Mouse (Mus musculus) heart, embryonic 15.5 days (tissue): ENCODE measurements around the gene Dip2c. TPM values are rescaled to one million over a fixed set of nuclear protein-coding genes. Genes with fewer than 3 reads are reported as not detected.

ENCODE experiments used
- ATAC-seq: fragments of 200-750 bp; cut with Nextera tagmentation; replicated peaks from 2 replicates; pipeline ENCODE4 v1.8.0; 2017; ENCODE audit warnings: low read depth, moderate TSS enrichment; ENCODE audit not compliant: insufficient number of reproducible peaks, insufficient read depth, low FRiP score
- H3K27ac ChIP-seq: fragments of 300-500 bp; sonication (generic); 2 replicates; pipeline ENCODE4 v1.5.1; 2015; ENCODE audit warnings: mild to moderate bottlenecking, inconsistent platforms
- H3K27me3 ChIP-seq: fragments of 300-500 bp; sonication (generic); 2 replicates; pipeline ENCODE4 v1.6.1; 2015; ENCODE audit warnings: inconsistent platforms
- H3K36me3 ChIP-seq: fragments of 300-500 bp; sonication (generic); 2 replicates; pipeline ENCODE4 v1.6.1; 2015; ENCODE audit warnings: mild to moderate bottlenecking, inconsistent platforms
- H3K4me1 ChIP-seq: fragments of 300-500 bp; sonication (generic); replicated peaks from 2 replicates; pipeline ENCODE4 v1.6.1; 2015; ENCODE audit warnings: inconsistent platforms
- H3K4me2 ChIP-seq: fragments of 300-500 bp; sonication (generic); 2 replicates; pipeline ENCODE4 v1.6.1; 2015; ENCODE audit warnings: inconsistent platforms, mild to moderate bottlenecking, moderate library complexity
- H3K4me3 ChIP-seq: fragments of 300-500 bp; sonication (generic); 2 replicates; pipeline ENCODE4 v1.5.1; 2015; ENCODE audit warnings: mild to moderate bottlenecking, inconsistent platforms
- H3K9ac ChIP-seq: fragments of 300-500 bp; sonication (generic); 2 replicates; pipeline ENCODE4 v1.6.1; 2015; ENCODE audit warnings: mild to moderate bottlenecking, inconsistent platforms
- H3K9me3 ChIP-seq: fragments of 300-500 bp; sonication (generic); replicated peaks from 2 replicates; pipeline ENCODE4 v1.6.1; 2016; ENCODE audit warnings: inconsistent platforms
- WGBS: fragments of 180-500 bp; shearing (Covaris S2); methylation state at CpG from one replicate; pipeline ENCODE4 v1.1.7; 2015; ENCODE audit warnings: mixed read lengths; 5-methylcytosine and 5-hydroxymethylcytosine counted together
- polyA plus RNA-seq: library from polyadenylated mRNA; unstranded; fragments of >200 nt; fragmentation: Nextera tagmentation; extraction: Ambion mirVana; gene quantifications from 2 replicates; pipeline ENCODE4 v1.2.1, GENCODE M21; 2015

Gene Dip2c
- polyA plus RNA-seq, 1 experiment from 2014 or later, result 6.3 TPM

DNA sequence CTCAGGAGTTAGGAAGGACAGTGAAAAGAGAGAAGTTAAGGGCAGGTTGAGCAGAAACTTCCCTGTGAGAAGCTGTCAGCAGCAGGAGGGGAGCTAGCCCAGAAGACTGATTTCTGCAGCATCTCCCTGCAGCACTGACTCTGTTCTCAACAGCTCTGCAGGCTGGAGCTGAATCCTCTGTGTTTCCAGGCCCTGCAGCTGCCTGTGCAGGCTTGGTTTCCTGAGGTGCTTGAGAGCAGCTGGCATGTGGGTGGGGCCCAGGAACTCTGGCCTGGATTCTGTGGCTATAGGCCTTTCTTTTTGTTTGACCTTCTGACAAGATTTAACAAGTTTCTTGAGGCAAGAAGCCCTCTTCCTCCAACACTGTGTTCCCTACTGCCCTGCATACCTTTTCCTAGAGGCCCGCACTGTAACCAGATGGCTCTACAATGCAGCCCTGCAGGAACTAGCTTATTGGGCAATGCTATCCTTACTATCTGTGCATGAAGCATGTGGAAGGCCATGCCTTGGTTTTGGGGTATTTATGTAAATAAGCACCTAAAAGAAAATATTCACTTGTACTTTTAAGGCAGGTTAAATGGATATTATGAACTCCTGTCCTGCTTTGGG, 53.1 kb downstream of the Dip2c start:
- Histone ChIP-seq H3K9ac (no peak overlapping the region), H3K36me3 (no peaks in the 10 kb centered on the region), H3K27me3 (no peaks in the 10 kb centered on the region), H3K4me3 (no peak overlapping the region), H3K9me3 (no peaks in the 10 kb centered on the region), H3K27ac (peak overlapping the region; percentile 71), H3K4me1 (peaks cover 21% of the 10 kb centered on the region), H3K4me2 (no peak overlapping the region)
- ATAC-seq, result no peak; the same call in 1 of the 2 replicates
- 46% methylated on average over 1 of the region's 1 CpGs for WGBS

DNA sequence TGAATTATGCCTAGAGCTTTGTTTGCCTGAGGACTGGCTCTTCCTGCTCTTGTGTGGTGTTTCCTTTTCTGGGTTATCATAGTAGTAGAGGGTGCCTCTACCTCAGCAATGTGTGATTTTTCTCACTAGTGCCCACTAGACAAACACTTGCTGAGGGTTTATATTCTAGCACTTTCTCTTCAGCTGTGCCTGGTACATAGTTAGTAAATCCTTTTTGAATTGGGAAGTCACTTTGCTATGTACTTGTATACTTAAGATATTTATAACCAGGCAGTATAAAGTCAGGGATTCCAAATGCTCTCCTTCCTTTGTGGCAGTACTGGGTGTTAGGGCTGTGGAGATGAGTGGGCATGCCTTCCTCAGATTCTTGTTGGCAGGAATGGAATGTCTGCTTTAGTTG, 56.9 kb downstream of the Dip2c start:
- Histone ChIP-seq H3K4me2 (no peak overlapping the region), H3K27ac (0 out of 2 replicates have a peak overlapping the region, but pooled peaks have one; percentile 8), H3K9me3 (no peaks in the 10 kb centered on the region), H3K36me3 (no peaks in the 10 kb centered on the region), H3K4me3 (no peak overlapping the region), H3K9ac (no peak overlapping the region), H3K27me3 (no peaks in the 10 kb centered on the region), H3K4me1 (peaks cover 16% of the 10 kb centered on the region)
- ATAC-seq, result no peak

DNA sequence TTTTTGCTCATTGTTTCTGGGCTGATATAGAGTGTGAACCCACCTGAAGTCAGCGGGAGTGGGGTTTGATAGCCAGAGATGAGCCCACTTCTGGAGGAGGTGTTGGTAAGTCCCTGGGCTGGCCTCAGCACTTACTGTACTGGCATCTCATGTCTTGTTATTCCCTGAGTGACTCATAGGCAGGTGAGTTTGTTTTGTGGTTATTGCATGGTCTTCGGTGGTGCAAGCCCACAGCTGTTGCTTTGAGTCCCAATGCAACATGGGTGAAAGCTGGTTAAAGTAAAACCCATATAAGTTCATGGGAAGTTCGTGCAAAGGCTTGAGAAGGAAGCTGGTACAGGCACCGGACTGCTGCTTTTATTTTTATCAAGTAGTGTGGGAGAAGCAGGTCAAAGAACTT, 64.0 kb downstream of the Dip2c start:
- Histone ChIP-seq H3K27me3 (no peaks in the 10 kb centered on the region), H3K27ac (no peak overlapping the region), H3K9me3 (no peaks in the 10 kb centered on the region), H3K4me1 (no peaks in the 10 kb centered on the region), H3K9ac (no peak overlapping the region), H3K36me3 (no peaks in the 10 kb centered on the region), H3K4me2 (no peak overlapping the region), H3K4me3 (no peak overlapping the region)
- ATAC-seq, result no peak
- 77% methylated on average over 4 of the region's 4 CpGs for WGBS

DNA sequence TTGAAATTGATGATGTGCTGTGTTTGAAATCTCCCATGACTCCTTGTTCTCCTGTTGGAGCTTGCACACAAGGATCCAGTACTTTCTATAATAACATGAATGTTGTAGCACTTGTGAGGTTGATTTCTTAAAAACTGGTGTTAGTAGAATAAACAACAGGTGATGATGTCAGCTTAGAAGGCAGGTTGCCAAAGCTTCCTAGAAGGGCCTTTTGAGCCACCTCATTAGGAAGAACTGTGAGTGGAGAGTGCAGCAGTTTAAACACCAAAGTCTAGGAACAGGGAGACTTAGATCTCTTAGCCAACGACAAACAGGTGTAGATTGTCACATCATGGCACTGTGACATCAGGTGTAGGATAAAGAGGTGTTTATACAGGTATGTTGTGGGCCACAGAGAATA, 66.4 kb downstream of the Dip2c start:
- H3K4me1 ChIP-seq, result no peaks in the 10 kb centered on the region
- H3K27ac ChIP-seq, result no peak overlapping the region
- no peaks in the 10 kb centered on the region for H3K36me3 ChIP-seq
- no peak overlapping the region for H3K4me3 ChIP-seq
- H3K9ac ChIP-seq, result no peak overlapping the region
- H3K4me2 ChIP-seq, result no peak overlapping the region
- 79% methylated on average over 1 of the region's 1 CpGs for WGBS
- no peaks in the 10 kb centered on the region for H3K27me3 ChIP-seq
- no peak for ATAC-seq
- H3K9me3 ChIP-seq, result no peaks in the 10 kb centered on the region

DNA sequence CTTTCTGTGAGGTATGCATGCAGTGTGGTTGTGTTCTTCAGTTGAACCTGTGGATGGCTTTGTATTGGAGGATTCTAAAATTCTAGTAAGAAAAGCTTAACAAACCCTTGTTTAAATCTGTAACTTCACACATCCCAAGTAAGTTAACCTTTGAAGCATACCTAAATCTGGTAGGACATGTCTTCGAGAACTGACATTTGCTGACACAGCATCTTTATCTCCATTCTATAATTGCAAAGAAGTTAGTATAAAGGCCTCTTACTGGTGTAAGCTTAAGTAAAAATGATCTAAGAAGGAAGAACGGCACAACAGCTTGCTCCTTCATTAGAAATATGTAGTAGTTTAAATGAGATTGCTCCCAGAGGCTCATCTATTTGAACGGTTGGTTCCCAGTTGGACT, 71.1 kb downstream of the Dip2c start:
- no peak overlapping the region for H3K27ac ChIP-seq
- H3K27me3 ChIP-seq, result no peaks in the 10 kb centered on the region
- H3K9ac ChIP-seq, result no peak overlapping the region
- 87% methylated on average over 3 of the region's 3 CpGs for WGBS
- H3K4me2 ChIP-seq, result no peak overlapping the region
- H3K9me3 ChIP-seq, result no peaks in the 10 kb centered on the region
- H3K36me3 ChIP-seq, result no peaks in the 10 kb centered on the region
- H3K4me3 ChIP-seq, result no peak overlapping the region
- no peak for ATAC-seq
- peaks cover 27% of the 10 kb centered on the region for H3K4me1 ChIP-seq

DNA sequence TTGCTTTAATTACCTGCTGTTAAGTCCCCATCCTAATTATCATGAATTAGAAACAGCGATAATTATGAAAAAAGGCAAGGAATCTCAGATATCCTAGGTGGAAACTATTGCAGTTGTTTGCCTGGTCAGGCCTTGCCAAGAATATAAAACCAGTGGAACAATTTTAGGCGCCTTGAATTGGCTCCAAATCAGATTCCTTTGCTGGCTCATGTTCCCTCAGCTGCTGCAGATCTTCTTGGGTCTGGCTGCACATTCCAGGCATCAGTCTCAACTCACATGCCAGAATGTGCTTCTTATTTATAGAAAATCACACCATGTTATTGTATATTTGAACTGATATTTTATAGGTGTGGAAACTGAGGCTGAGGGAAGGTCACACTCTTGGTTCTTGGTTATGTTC, 74.3 kb downstream of the Dip2c start:
- no peak overlapping the region for H3K4me2 ChIP-seq
- 31% methylated on average over 2 of the region's 2 CpGs for WGBS
- no peaks in the 10 kb centered on the region for H3K36me3 ChIP-seq
- no peaks in the 10 kb centered on the region for H3K9me3 ChIP-seq
- H3K9ac ChIP-seq, result no peak overlapping the region
- no peak; the same call in 1 of the 2 replicates for ATAC-seq
- peaks cover 33% of the 10 kb centered on the region for H3K4me1 ChIP-seq
- no peak overlapping the region for H3K4me3 ChIP-seq
- H3K27ac ChIP-seq, result peak overlapping the region; percentile 76
- no peaks in the 10 kb centered on the region for H3K27me3 ChIP-seq

DNA sequence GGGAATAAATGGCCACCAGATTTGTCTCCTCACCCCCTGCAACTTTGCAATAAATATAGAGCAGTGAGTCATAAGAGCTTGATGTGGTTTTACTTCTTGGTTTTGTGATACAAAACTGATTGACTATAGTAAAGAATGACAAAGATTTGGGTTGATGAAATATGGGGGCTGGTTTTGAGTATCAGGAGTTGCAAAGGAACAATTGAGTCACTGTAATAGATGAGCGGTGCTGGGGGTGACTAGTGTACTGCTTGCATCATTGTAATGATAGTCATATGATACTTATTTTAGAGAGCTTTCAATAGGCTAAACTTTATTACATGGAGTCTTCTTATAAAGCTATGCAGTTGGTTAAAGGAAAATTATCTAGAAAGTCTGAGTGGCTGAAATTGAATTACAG, 77.6 kb downstream of the Dip2c start:
- H3K9me3 ChIP-seq, result no peaks in the 10 kb centered on the region
- no peak overlapping the region for H3K4me2 ChIP-seq
- H3K4me3 ChIP-seq, result no peak overlapping the region
- H3K27me3 ChIP-seq, result no peaks in the 10 kb centered on the region
- no peak for ATAC-seq
- H3K9ac ChIP-seq, result no peak overlapping the region
- no peak overlapping the region for H3K27ac ChIP-seq
- H3K36me3 ChIP-seq, result no peaks in the 10 kb centered on the region
- 83% methylated on average over 1 of the region's 1 CpGs for WGBS
- H3K4me1 ChIP-seq, result peaks cover 31% of the 10 kb centered on the region

DNA sequence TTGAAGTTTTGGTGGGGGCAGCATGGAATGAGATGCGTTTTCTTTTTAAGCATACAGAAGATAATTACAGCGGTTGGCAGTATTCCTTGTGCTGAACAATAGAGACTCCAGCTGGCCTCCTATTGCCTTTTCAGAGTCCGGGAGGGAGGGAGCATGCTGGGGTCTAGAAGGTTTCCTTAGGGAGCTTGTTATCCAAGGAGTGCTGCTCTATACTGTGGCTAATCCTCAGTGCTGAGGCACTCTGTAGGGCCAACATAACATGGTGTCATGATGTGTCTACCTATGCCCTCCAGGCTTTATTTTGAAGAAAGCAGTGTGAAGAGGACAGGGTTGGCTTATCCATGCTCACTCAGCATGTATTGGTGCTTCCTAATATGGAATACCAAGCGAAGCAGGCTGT, 79.0 kb downstream of the Dip2c start:
- Histone ChIP-seq H3K4me1 (peaks cover 19% of the 10 kb centered on the region), H3K4me3 (no peak overlapping the region), H3K27me3 (no peaks in the 10 kb centered on the region), H3K36me3 (no peaks in the 10 kb centered on the region), H3K27ac (no peak overlapping the region), H3K9ac (no peak overlapping the region), H3K9me3 (no peaks in the 10 kb centered on the region), H3K4me2 (no peak overlapping the region)
- WGBS, result 72% methylated on average over 4 of the region's 4 CpGs
- ATAC-seq, result no peak

DNA sequence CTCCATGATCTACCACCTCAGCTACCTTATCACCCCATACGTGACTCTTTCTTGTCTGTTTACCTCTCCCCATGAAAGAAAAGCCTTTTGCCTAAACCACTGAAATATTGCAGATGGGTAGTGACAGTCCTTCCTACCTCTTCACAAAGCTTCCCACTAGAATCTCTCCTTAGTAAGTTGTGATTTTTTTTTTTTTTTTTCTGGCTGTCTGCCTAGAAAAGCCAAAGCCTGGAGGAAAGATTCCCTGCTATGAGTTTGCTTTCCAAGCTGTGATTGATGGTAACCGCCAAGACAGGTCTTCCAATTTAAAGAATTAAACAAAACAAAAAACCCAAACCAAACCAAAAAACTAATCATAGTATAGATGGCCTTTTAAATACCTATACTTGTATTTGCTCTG, 85.1 kb downstream of the Dip2c start:
- no peaks in the 10 kb centered on the region for H3K9me3 ChIP-seq
- H3K9ac ChIP-seq, result no peak overlapping the region
- H3K4me2 ChIP-seq, result no peak overlapping the region
- peaks cover 10% of the 10 kb centered on the region for H3K4me1 ChIP-seq
- H3K27ac ChIP-seq, result no peak overlapping the region
- H3K27me3 ChIP-seq, result no peaks in the 10 kb centered on the region
- H3K4me3 ChIP-seq, result no peak overlapping the region
- no peak for ATAC-seq
- H3K36me3 ChIP-seq, result no peaks in the 10 kb centered on the region
- 54% methylated on average over 2 of the region's 2 CpGs for WGBS

DNA sequence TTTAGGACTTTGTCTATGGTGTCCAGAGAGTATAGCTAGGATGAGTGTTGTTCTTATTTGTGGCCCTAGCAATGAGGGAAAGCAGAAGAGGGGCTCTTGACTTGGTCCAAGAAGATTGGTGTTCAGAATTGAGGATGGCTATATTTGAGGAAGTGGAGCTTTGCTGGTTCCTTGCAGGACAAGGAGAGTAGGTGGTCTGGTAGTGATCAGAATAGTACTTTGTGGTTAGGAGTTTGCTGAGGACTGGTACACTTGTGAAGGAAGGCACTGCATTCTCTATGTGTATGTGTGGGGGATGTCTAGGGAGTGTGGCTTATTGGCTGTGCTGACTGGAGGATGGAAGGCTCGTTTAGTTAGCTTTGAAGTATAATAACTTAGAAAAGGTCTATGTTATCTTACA, 95.1 kb downstream of the Dip2c start:
- Histone ChIP-seq H3K36me3 (no peaks in the 10 kb centered on the region), H3K4me3 (no peak overlapping the region), H3K9me3 (no peaks in the 10 kb centered on the region), H3K9ac (no peak overlapping the region), H3K4me1 (0 out of 2 replicates have a peak, but pooled peaks cover 5% of the 10 kb centered on the region), H3K27me3 (no peaks in the 10 kb centered on the region), H3K4me2 (no peak overlapping the region), H3K27ac (no peak overlapping the region)
- 45% methylated on average over 1 of the region's 1 CpGs for WGBS
- no peak for ATAC-seq

DNA sequence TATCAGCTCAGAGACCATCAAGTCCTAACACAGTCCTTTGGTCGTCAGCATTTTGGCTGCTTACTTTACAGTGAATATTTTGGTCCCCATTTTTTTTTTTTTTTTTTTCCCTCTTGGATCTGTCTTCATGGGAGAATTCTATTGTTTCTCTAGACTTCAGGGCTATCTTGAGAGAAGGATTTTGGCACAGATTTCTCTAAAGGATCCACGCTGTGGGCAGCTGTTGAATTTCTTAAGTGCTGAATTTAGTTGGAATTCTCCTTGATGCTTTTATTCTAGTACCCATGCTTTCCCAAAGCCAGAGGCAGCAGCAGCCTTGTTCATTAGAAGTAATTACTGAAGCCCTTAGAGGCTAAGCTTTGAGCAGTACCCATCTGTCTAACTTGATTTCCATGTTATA, 100.8 kb downstream of the Dip2c start:
- 65% methylated on average over 2 of the region's 2 CpGs for WGBS
- Histone ChIP-seq H3K4me3 (no peak overlapping the region), H3K27ac (no peak overlapping the region), H3K4me2 (no peak overlapping the region), H3K27me3 (no peaks in the 10 kb centered on the region), H3K4me1 (peaks cover 9% of the 10 kb centered on the region; the same call in 1 of the 2 replicates), H3K36me3 (no peaks in the 10 kb centered on the region), H3K9ac (no peak overlapping the region), H3K9me3 (no peaks in the 10 kb centered on the region)
- ATAC-seq, result no peak

DNA sequence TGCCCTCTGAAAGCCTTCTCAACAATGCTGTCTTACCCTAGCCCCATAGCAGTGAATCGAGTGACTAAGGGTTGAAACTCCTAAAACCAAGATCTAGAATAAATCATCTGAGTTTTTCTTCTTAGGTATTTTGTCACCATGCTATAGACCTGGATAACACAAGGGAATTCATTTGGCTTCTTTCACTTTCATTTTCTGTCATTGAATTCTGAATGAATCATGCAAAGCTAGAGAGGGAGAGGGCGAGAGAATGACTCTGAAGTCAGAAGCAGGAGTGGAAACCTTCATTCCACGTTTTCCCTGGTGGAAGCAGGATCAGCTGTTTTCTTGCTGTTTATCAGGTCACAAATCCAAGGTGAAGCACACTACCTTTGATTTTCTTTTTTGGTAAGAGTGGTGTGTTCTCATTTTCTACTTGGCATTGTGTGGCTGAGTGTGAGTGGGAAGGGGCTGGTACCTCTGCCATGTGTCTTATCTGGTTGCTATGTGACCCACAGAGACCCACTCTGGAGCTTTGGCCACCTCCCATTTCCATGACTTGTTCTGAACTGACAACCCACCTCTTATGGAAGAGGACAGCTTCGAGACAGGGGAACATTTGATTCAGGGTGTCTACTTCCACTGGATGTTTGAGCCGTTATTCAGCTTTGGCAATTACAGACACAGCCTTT, 104.5 kb downstream of the Dip2c start:
- WGBS, result 75% methylated on average over 5 of the region's 5 CpGs
- Histone ChIP-seq H3K4me2 (no peak overlapping the region), H3K9me3 (no peaks in the 10 kb centered on the region), H3K4me3 (no peak overlapping the region), H3K9ac (no peak overlapping the region), H3K36me3 (no peaks in the 10 kb centered on the region), H3K27me3 (no peaks in the 10 kb centered on the region), H3K27ac (no peak overlapping the region), H3K4me1 (peaks cover 9% of the 10 kb centered on the region; the same call in 1 of the 2 replicates)
- ATAC-seq, result no peak
